Mouse (Mus musculus): ENCODE results near the gene Cyb561d2. TPM values are rescaled to one million over a fixed set of nuclear protein-coding genes. Genes with fewer than 3 reads are reported as not detected.

The Cyb561d2 gene
- total RNA-seq, 2 experiments from 2014 or later, result 20.7 to 24.9 TPM

- intact Hi-C loops (cut with DNase I), result loop anchor here (10.0 kb wide), 1 partner anchor 645 kb away; the partner anchor contains the start of gene Manf
Measured at GRCm38 (mm10) chr9:107539940-107540339, 2.1 kb downstream of the Cyb561d2 start.

GRCm38 (mm10) chr9:107538711-107539110, 3.3 kb downstream of the Cyb561d2 start:
- intact Hi-C loops (cut with DNase I), result loop anchor here (10.0 kb wide), 1 partner anchor 644 kb away; the partner anchor contains the start of gene Manf
- no peak for DNase-seq (ENCODE audit: low spot score in 2 of 2)

More at GRCm38 (mm10) chr9:107539940-107540339, 2.1 kb downstream of the Cyb561d2 start:
- DNase-seq (ENCODE audit: low spot score in 2 of 2), result no peak

GRCm38 (mm10) chr9:107538231-107538630, 3.8 kb downstream of the Cyb561d2 start:
- no peak for DNase-seq (ENCODE audit: low spot score in 2 of 2)
- intact Hi-C loops (cut with DNase I), result loop anchor here (10.0 kb wide), 1 partner anchor 643 kb away; the partner anchor contains the start of gene Manf

GRCm38 (mm10) chr9:107534408-107535202, 7.4 kb downstream of the Cyb561d2 start:
- DNase-seq (ENCODE audit: low spot score in 2 of 2), result no peak
- intact Hi-C loops (cut with DNase I), result loop anchor here (10.0 kb wide), 1 partner anchor 640 kb away; the partner anchor contains the start of gene Manf

GRCm38 (mm10) chr9:107533791-107534407, 8.1 kb downstream of the Cyb561d2 start, which contains the start of gene Tmem115:
Tmem115 (plus strand) TSS chr9:107533945.
- intact Hi-C loops (cut with DNase I), result loop anchor here (10.0 kb wide), 1 partner anchor 639 kb away; the partner anchor contains the start of gene Manf
- peak; percentile 95 to 97 for DNase-seq (ENCODE audit: low spot score in 2 of 2)

GRCm38 (mm10) chr9:107526198-107527026, 15.6 kb downstream of the Cyb561d2 start:
- intact Hi-C loops (cut with DNase I), result no loop called here

GRCm38 (mm10) chr9:107522400-107522711, 19.6 kb downstream of the Cyb561d2 start:
- DNase-seq (ENCODE audit: low spot score in 2 of 2), result no peak
- intact Hi-C loops (cut with DNase I), result no loop called here

More at GRCm38 (mm10) chr9:107526198-107527026, 15.6 kb downstream of the Cyb561d2 start:
- DNase-seq (ENCODE audit: low spot score in 2 of 2), result peak; percentile 73 to 77

GRCm38 (mm10) chr9:107521711-107522399, 20.1 kb downstream of the Cyb561d2 start:
- intact Hi-C loops (cut with DNase I), result no loop called here
- DNase-seq (ENCODE audit: low spot score in 2 of 2), result no peak

GRCm38 (mm10) chr9:107521190-107521589, 20.8 kb downstream of the Cyb561d2 start:
- no peak for DNase-seq (ENCODE audit: low spot score in 2 of 2)
- intact Hi-C loops (cut with DNase I), result no loop called here

- intact Hi-C loops (cut with DNase I), result no loop called here
- DNase-seq (ENCODE audit: low spot score in 2 of 2), result no peak
Measured at GRCm38 (mm10) chr9:107520331-107520730, 21.7 kb downstream of the Cyb561d2 start.

GRCm38 (mm10) chr9:107514303-107514955, 27.6 kb downstream of the Cyb561d2 start:
- intact Hi-C loops (cut with DNase I), result loop anchor here (1.0 to 2.0 kb wide), 2 partner anchors 157 to 220 kb away; no protein-coding TSS in a partner anchor
- peak; percentile 88 to 93 for DNase-seq (ENCODE audit: low spot score in 2 of 2)

GRCm38 (mm10) chr9:107512326-107512725, 29.7 kb downstream of the Cyb561d2 start:
- intact Hi-C loops (cut with DNase I), result no loop called here
- DNase-seq (ENCODE audit: low spot score in 2 of 2), result no peak

- no peak for DNase-seq (ENCODE audit: low spot score in 2 of 2)
Measured at GRCm38 (mm10) chr9:107511436-107511835, 30.6 kb downstream of the Cyb561d2 start.

GRCm38 (mm10) chr9:107510384-107511100, 31.5 kb downstream of the Cyb561d2 start:
- intact Hi-C loops (cut with DNase I), result no loop called here
- DNase-seq (ENCODE audit: low spot score in 2 of 2), result no peak

More at GRCm38 (mm10) chr9:107511436-107511835, 30.6 kb downstream of the Cyb561d2 start:
- intact Hi-C loops (cut with DNase I), result no loop called here

- intact Hi-C loops (cut with DNase I), result loop anchor here (5.0 kb wide), 1 partner anchor 51 kb away; no protein-coding TSS in a partner anchor
- peak; percentile 72 to 74 for DNase-seq (ENCODE audit: low spot score in 2 of 2)
Measured at GRCm38 (mm10) chr9:107508266-107508665, 33.7 kb downstream of the Cyb561d2 start.

- DNase-seq (ENCODE audit: low spot score in 2 of 2), result no peak
- intact Hi-C loops (cut with DNase I), result loop anchor here (5.0 kb wide), 1 partner anchor 48 kb away; no protein-coding TSS in a partner anchor
Measured at GRCm38 (mm10) chr9:107504662-107505537, 37.1 kb downstream of the Cyb561d2 start.

Data from left cerebral cortex, postnatal 14 days (tissue).